In the genomic region with DNA sequence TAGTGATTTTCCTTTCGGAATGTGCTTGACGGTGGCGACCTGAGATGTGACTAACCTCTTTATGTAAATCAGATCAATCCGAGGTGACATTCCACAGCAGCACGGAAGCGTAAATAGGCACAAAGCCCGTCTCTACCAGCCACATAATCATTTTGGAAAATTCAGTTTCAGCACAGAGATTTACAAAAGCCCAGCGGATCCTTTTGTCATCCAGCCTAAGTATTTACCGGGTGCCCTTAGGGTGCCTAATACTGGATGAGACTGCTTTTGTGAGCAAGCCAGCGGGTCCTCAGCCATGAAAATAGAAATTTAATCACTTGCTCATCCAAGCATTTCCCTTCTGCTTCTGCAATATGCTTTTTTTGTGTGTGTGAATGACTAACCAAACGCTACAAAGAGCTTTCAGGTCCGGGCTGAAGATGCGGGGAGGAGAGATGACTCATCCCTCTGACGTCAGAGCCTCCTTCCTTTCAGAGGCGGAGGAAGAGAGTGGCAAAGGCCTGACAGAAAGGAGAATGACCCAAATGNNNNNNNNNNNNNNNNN, we compare ENCODE assay signal across 7 mouse cellular contexts.
DNase-seq lines count a peak whose midpoint lies in the region; ATAC-seq lines count a peak whose summit lies in the region.

No protein-coding gene starts in this region.

- no peaks in the 10 kb centered on the region for H3K27me3 ChIP-seq in hindbrain, embryonic 16.5 days (replicated peaks; ENCODE audit: control insufficient read depth, insufficient read depth, low read length)

- H3K27ac ChIP-seq in hindbrain, embryonic 16.5 days (ENCODE audit: low read depth, low read length) = peak overlapping the region; percentile 85

- H3K4me3 ChIP-seq in hindbrain, embryonic 16.5 days (ENCODE audit: low read length) = peak overlapping the region; percentile 41

- DNase-seq in cerebellum, adult 9-10 months = peak; percentile 89
- peak; percentile 40 to 65 for DNase-seq in frontal cortex, postnatal 10 days (ENCODE audit: low spot score in 2 of 2)
- peak; percentile 63 for DNase-seq in left cerebral cortex, adult 11 months (ENCODE audit: low spot score)
- DNase-seq in lung, postnatal 36 days = peak; percentile 62
- DNase-seq in right cerebral cortex, postnatal 10 days (ENCODE audit: low spot score in 2 of 2) = peak; percentile 75 to 86

- peak; percentile 98 for ATAC-seq in activated CD4-positive, CD25-positive, alpha-beta regulatory T cell, adult 4 months
- ATAC-seq in hindbrain, embryonic 16.5 days = peak; percentile 93

- WGBS in hindbrain, embryonic 16.5 days = 1% methylated on average over 15 of the region's 15 CpGs

- no peaks in the 10 kb centered on the region for H3K9me3 ChIP-seq in hindbrain, embryonic 16.5 days (ENCODE audit: control insufficient read depth, low read length)

- peak overlapping the region; percentile 64 for H3K9ac ChIP-seq in hindbrain, embryonic 16.5 days (ENCODE audit: low read depth, low read length)

- H3K36me3 ChIP-seq in hindbrain, embryonic 16.5 days (ENCODE audit: control insufficient read depth, insufficient read depth, low read length) = no peaks in the 10 kb centered on the region

- peaks cover 6% of the 10 kb centered on the region for H3K4me1 ChIP-seq in hindbrain, embryonic 16.5 days (ENCODE audit: control insufficient read depth, insufficient read depth, low read depth, low read length)

- peak overlapping the region; percentile 66 for H3K4me2 ChIP-seq in hindbrain, embryonic 16.5 days (ENCODE audit: low read length)

Comparison
In these comparisons a context has a peak if more than half of its experiments do, and no peak if none do; other contexts are left out.
1. Peak in every context shown above with its lines: DNase-seq, ATAC-seq, H3K4me3 ChIP-seq and H3K27ac ChIP-seq.